Mouse (Mus musculus): ENCODE measurements at regions not wholly inside any gene's neighbourhood (a gene's known extent, or its start where the extent isn't known, plus 50 kb on each side); places are given as distances from the start of the nearest gene placed in this dataset.

DNA sequence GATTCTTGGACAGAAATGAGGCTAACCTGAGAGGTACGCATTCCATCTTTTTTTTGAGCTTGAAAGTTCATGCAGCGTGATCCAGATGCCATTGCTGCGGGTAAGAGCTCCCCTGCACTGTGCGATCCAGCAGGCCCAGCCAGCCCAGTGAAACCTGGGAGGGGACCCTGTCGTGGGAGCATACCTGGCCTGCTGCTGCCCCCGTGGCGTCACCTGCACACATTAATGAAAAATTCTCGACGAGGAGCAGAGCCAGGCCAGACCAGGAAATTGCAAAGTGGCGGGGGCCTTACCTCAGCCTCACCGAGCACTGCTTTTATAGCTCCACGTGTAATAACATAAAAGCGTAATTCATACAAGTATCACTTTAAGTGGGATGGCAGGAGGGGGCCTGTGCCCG, 94.7 kb upstream of the Wnt4 start:
- no peak for TF ChIP-seq ZC3H11A (IDR thresholded peaks at IDR 0.05; ENCODE audit: borderline replicate concordance, low read depth, low read length)
- TF ChIP-seq MAFK (IDR thresholded peaks at IDR 0.05; ENCODE audit: insufficient read depth, low read depth, low read length) = no peak
- TF ChIP-seq HCFC1 (IDR thresholded peaks at IDR 0.05; ENCODE audit: borderline replicate concordance, insufficient read depth, low read length) = no peak
